Mouse (Mus musculus): Measurements from ENCODE around the gene Slamf7. TPM values are rescaled to one million over a fixed set of nuclear protein-coding genes. Genes with fewer than 3 reads are reported as not detected.

The Slamf7 gene
- total and polyA plus RNA-seq, 2 experiments from 2014 or later, result not detected

DNA sequence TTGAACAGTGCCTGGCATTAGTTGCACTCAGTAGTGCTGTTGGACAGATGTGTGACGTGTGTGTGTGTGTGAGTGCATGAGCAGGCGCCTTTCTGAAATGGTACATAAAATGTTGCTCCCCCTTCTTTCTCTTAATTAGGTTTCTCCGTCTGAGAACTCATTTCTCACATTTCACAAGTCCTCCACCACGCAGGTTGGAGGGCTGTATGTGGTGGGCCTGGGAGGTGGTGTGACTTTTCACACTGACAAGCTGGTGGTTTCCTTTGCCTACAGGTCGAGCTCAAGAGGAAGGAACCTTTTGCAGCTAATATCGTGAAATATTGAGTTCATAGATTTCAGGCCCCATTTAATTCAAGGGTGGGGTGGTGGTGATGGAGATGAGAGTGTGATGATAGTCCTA is 23.7 kb downstream of the Slamf7 start:
- Histone ChIP-seq H3K4me1 (ENCODE audit: insufficient read depth, low read length) (no peaks in the 10 kb centered on the region), H3K27me3 (ENCODE audit: insufficient read depth, low read length) (no peaks in the 10 kb centered on the region), H3K27ac (no peak overlapping the region), H3K9ac (replicated peaks; ENCODE audit: low read length) (no peak overlapping the region), H3K4me2 (ENCODE audit: low read depth, low read length) (no peak overlapping the region), H3K4me3 (ENCODE audit: low read length) (no peak overlapping the region), H3K9me3 (ENCODE audit: low read length) (no peaks in the 10 kb centered on the region), H3K36me3 (ENCODE audit: insufficient read depth, low read length) (no peaks in the 10 kb centered on the region)
- WGBS, result 76% methylated on average over 6 of the region's 6 CpGs
- TF ChIP-seq CTCF (IDR thresholded peaks at IDR 0.05; ENCODE audit: low read depth), result no peak
- DNase-seq (ENCODE audit: low spot score) (no peak), ATAC-seq (no peak)

DNA sequence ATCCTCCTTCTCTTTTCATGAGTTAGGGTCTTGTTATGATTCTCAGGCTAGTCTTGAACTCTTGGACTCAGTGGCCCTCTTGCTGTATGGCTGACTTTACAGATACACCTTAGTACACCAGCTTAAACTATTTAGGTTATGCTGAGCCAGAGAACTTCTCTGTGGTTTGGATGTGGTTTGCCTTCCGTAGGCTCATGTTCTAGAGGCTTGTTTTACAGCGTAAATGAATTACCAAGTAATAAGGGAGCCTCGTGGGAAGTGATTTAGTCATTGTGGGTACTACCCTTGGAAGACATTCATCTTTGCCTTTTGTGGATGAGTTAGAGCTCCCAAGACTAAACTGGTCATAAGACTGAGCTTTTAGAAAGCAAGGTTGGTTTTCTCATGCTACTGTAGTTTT is 25.0 kb downstream of the Slamf7 start:
- Histone ChIP-seq H3K4me3 (ENCODE audit: low read length) (no peak overlapping the region), H3K4me2 (ENCODE audit: low read depth, low read length) (no peak overlapping the region), H3K27ac (no peak overlapping the region), H3K9me3 (ENCODE audit: low read length) (no peaks in the 10 kb centered on the region), H3K4me1 (ENCODE audit: insufficient read depth, low read length) (no peaks in the 10 kb centered on the region), H3K36me3 (ENCODE audit: insufficient read depth, low read length) (no peaks in the 10 kb centered on the region), H3K9ac (replicated peaks; ENCODE audit: low read length) (no peak overlapping the region), H3K27me3 (ENCODE audit: insufficient read depth, low read length) (no peaks in the 10 kb centered on the region)
- no peak for TF ChIP-seq CTCF (IDR thresholded peaks at IDR 0.05; ENCODE audit: low read depth)
- WGBS, result 82% methylated on average over 3 of the region's 3 CpGs
- DNase-seq (ENCODE audit: low spot score) (no peak), ATAC-seq (no peak)

DNA sequence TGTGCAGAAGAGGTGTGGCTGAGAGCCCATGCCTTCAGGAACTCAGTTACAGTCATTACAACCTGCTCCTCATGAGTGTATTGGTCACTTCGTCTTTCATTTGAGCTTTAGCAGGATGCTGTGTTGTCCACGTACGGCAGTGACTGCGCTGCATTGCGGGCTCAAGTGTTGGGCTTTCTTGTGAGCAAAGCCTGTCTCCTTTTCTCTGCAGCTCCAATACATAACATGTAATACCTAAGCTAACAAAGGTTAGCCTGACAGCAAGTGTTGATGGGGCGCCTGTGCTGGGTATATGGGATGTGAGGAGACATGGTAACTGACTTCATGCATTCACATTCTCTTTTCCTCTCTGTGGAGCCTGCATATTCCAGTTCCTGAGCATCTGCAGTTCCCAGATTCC is 32.7 kb downstream of the Slamf7 start:
- DNase-seq (ENCODE audit: low spot score) (no peak), ATAC-seq (no peak)
- Histone ChIP-seq H3K4me2 (ENCODE audit: low read depth, low read length) (no peak overlapping the region), H3K4me3 (ENCODE audit: low read length) (no peak overlapping the region), H3K9ac (replicated peaks; ENCODE audit: low read length) (no peak overlapping the region), H3K36me3 (ENCODE audit: insufficient read depth, low read length) (no peaks in the 10 kb centered on the region), H3K9me3 (ENCODE audit: low read length) (no peaks in the 10 kb centered on the region), H3K4me1 (ENCODE audit: insufficient read depth, low read length) (no peaks in the 10 kb centered on the region), H3K27me3 (ENCODE audit: insufficient read depth, low read length) (no peaks in the 10 kb centered on the region), H3K27ac (no peak overlapping the region)
- WGBS, result 89% methylated on average over 6 of the region's 6 CpGs
- no peak for TF ChIP-seq CTCF (IDR thresholded peaks at IDR 0.05; ENCODE audit: low read depth)

DNA sequence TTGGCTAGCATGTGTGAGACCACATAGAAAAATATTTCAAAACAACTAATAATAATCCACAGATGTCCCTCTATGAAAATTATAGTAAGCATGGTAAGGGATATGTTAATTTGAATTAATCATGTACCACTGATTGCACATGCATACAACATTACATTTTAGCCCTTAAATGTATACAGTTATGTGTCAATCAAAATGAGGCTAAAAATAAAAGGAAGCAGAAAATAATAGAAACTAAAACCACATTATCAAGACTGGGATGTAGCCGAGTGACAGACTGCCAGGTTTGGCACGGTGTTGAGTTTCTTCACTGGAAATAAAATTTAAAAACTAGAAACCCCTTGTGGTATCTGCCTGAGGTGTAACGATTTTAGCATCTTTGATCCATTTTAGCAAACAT is 33.2 kb downstream of the Slamf7 start:
- H3K4me3 ChIP-seq (ENCODE audit: low read length), result no peak overlapping the region
- TF ChIP-seq CTCF (IDR thresholded peaks at IDR 0.05; ENCODE audit: low read depth), result no peak
- no peaks in the 10 kb centered on the region for H3K27me3 ChIP-seq (ENCODE audit: insufficient read depth, low read length)
- no peaks in the 10 kb centered on the region for H3K36me3 ChIP-seq (ENCODE audit: insufficient read depth, low read length)
- ATAC-seq (no peak), DNase-seq (ENCODE audit: low spot score) (no peak)
- H3K4me2 ChIP-seq (ENCODE audit: low read depth, low read length), result no peak overlapping the region
- H3K9ac ChIP-seq (replicated peaks; ENCODE audit: low read length), result no peak overlapping the region
- H3K27ac ChIP-seq, result no peak overlapping the region
- H3K9me3 ChIP-seq (ENCODE audit: low read length), result no peaks in the 10 kb centered on the region
- H3K4me1 ChIP-seq (ENCODE audit: insufficient read depth, low read length), result no peaks in the 10 kb centered on the region
- 86% methylated on average over 3 of the region's 3 CpGs for WGBS

DNA sequence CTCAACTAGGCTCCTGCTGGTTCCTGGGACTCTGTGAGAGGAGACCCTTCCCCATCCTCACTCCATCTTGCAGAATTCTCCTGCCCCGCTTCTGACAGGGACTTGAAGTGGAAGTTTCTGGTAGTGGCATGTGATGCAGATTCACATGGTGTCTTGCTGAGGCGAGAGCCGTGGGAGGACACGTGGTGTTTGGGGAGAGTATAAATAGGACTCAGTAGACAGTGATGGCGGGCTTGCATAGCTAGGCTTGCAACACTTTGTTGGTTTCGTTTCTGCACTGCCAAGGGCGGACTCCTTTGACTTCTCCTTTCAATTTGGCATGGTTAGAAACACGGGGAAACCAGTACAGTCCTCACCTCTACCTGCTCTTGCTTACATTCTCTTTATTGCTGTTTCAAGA is 33.8 kb downstream of the Slamf7 start:
- no peaks in the 10 kb centered on the region for H3K27me3 ChIP-seq (ENCODE audit: insufficient read depth, low read length)
- 84% methylated on average over 8 of the region's 8 CpGs for WGBS
- no peak overlapping the region for H3K9ac ChIP-seq (replicated peaks; ENCODE audit: low read length)
- no peaks in the 10 kb centered on the region for H3K9me3 ChIP-seq (ENCODE audit: low read length)
- DNase-seq (ENCODE audit: low spot score), result no peak
- no peak overlapping the region for H3K27ac ChIP-seq
- ATAC-seq, result no peak
- H3K4me3 ChIP-seq (ENCODE audit: low read length), result no peak overlapping the region
- no peaks in the 10 kb centered on the region for H3K36me3 ChIP-seq (ENCODE audit: insufficient read depth, low read length)
- TF ChIP-seq CTCF (IDR thresholded peaks at IDR 0.05; ENCODE audit: low read depth), result no peak
- H3K4me1 ChIP-seq (ENCODE audit: insufficient read depth, low read length), result no peaks in the 10 kb centered on the region
- H3K4me2 ChIP-seq (ENCODE audit: low read depth, low read length), result no peak overlapping the region

DNA sequence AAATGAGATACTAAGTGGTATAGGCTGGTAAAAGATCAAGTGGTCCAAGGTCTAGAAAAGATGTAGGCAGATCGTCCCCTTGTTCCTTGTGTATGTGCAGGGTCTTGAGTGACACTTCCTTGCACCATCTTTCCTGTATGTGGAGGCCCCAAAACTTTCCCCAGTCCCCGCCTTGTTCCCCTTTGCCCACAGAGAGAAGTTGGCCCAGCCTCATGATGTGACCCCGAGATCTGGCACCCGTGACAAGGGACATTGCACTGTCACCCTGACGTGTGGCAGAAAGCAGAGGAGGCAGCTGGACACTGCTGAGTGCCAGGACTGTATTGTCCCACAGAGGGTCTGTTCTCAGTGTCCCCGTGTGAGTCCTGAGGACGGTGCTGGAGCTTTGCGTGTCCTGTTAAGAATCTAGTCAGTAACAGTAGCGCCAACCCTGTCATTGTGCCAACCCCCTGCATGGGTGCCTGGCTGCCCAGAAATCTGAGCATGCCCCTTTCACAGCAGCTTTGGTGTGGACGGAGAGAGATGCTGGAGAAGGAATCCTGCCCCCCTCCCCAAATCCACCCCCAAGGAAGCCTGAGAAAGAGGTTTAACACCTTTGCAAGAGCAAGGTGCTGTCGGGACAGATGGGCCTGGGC is 35.8 kb downstream of the Slamf7 start:
- Histone ChIP-seq H3K9ac (replicated peaks; ENCODE audit: low read length) (no peak overlapping the region), H3K4me3 (ENCODE audit: low read length) (no peak overlapping the region), H3K27ac (no peak overlapping the region), H3K9me3 (ENCODE audit: low read length) (no peaks in the 10 kb centered on the region), H3K4me1 (ENCODE audit: insufficient read depth, low read length) (no peaks in the 10 kb centered on the region), H3K4me2 (ENCODE audit: low read depth, low read length) (no peak overlapping the region), H3K27me3 (ENCODE audit: insufficient read depth, low read length) (no peaks in the 10 kb centered on the region), H3K36me3 (ENCODE audit: insufficient read depth, low read length) (no peaks in the 10 kb centered on the region)
- WGBS, result 60% methylated on average over 11 of the region's 11 CpGs
- DNase-seq (ENCODE audit: low spot score), result peak; percentile 21
- no peak for ATAC-seq
- TF ChIP-seq CTCF (IDR thresholded peaks at IDR 0.05; ENCODE audit: low read depth), result no peak

DNA sequence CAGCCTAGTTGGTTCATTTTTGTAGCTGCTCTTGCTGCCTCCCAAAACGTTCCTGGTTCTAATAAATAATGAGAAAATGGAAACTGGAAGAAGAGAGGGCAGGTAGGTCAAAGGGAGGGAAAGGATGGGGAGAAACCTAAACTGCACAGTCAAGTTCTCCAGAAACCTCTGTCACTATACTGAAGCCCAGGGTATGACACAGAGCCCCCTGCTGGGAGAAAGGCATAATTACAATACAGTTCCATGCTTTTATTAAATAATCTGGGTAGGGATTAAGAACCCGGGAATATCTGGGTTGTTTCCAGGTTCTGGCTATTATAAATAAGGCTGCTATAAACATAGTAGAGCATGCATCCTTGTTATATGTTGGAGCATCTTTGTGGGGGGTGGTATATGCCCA is 38.9 kb downstream of the Slamf7 start:
- Histone ChIP-seq H3K9ac (replicated peaks; ENCODE audit: low read length) (no peak overlapping the region), H3K4me3 (ENCODE audit: low read length) (no peak overlapping the region), H3K4me2 (ENCODE audit: low read depth, low read length) (no peak overlapping the region), H3K27me3 (ENCODE audit: insufficient read depth, low read length) (no peaks in the 10 kb centered on the region), H3K27ac (no peak overlapping the region), H3K36me3 (ENCODE audit: insufficient read depth, low read length) (no peaks in the 10 kb centered on the region), H3K9me3 (ENCODE audit: low read length) (no peaks in the 10 kb centered on the region), H3K4me1 (ENCODE audit: insufficient read depth, low read length) (no peaks in the 10 kb centered on the region)
- DNase-seq (ENCODE audit: low spot score), result no peak
- no peak for TF ChIP-seq CTCF (IDR thresholded peaks at IDR 0.05; ENCODE audit: low read depth)
- ATAC-seq, result no peak
- 41% methylated on average over 2 of the region's 2 CpGs for WGBS

All from hindbrain, postnatal 0 days (tissue).